Mouse (Mus musculus) neural tube, embryonic 14.5 days (tissue): ENCODE results near the gene Arvcf. TPM values are rescaled to one million over a fixed set of nuclear protein-coding genes. Genes with fewer than 3 reads are reported as not detected.

Experiments
- ATAC-seq: fragments of 200-750 bp; cut with Nextera tagmentation; 2 replicates; pipeline ENCODE4 v1.8.0; 2017; ENCODE audit warnings: low read depth, mild to moderate bottlenecking, moderate TSS enrichment, moderate library complexity
- H3K27ac ChIP-seq: fragments of 300-500 bp; sonication (generic); 2 replicates; pipeline ENCODE4 v1.5.1; 2014; ENCODE audit warnings: low read depth, mild to moderate bottlenecking, control low read depth, low read length, moderate library complexity, mixed read lengths
- H3K27me3 ChIP-seq: fragments of 300-500 bp; sonication (generic); 2 replicates; pipeline ENCODE4 v1.6.1; 2014; ENCODE audit warnings: low read length; ENCODE audit not compliant: control insufficient read depth, insufficient read depth
- H3K36me3 ChIP-seq: fragments of 300-500 bp; sonication (generic); 2 replicates; pipeline ENCODE4 v1.6.1; 2014; ENCODE audit warnings: low read length, mixed read lengths; ENCODE audit not compliant: control insufficient read depth, insufficient read depth
- H3K4me1 ChIP-seq: fragments of 300-500 bp; sonication (generic); 2 replicates; pipeline ENCODE4 v1.6.1; 2014; ENCODE audit warnings: low read length; ENCODE audit not compliant: control insufficient read depth, insufficient read depth
- H3K4me2 ChIP-seq: fragments of 300-500 bp; sonication (generic); 2 replicates; pipeline ENCODE4 v1.6.1; 2014; ENCODE audit warnings: mild to moderate bottlenecking, low read depth, low read length, control low read depth
- H3K4me3 ChIP-seq: fragments of 300-500 bp; sonication (generic); 2 replicates; pipeline ENCODE4 v1.5.1; 2014; ENCODE audit warnings: low read depth, low read length, control low read depth, mixed read lengths
- H3K9ac ChIP-seq: fragments of 300-500 bp; sonication (generic); replicated peaks from 2 replicates; pipeline ENCODE4 v1.6.1; 2014; ENCODE audit warnings: low read depth, mild to moderate bottlenecking, control low read depth, low read length, mixed read lengths
- H3K9me3 ChIP-seq: fragments of 300-500 bp; sonication (generic); 2 replicates; pipeline ENCODE4 v1.6.1; 2016; ENCODE audit warnings: low read length; ENCODE audit not compliant: control insufficient read depth
- WGBS: fragments of 180-500 bp; shearing (Covaris S2); extraction: QIAGEN DNeasy Blood & Tissue Kit; methylation state at CpG from one replicate; pipeline ENCODE4 v1.1.7; 2014; 5-methylcytosine and 5-hydroxymethylcytosine counted together
- polyA plus RNA-seq: library from polyadenylated mRNA; unstranded; fragments of >200 nt; fragmentation: Nextera tagmentation; extraction: Ambion mirVana; gene quantifications from 2 replicates; pipeline ENCODE4 v1.2.1, GENCODE M21; 2014

Gene Arvcf
- polyA plus RNA-seq, result 60.2 and 73.5 TPM in 2 replicates

DNA sequence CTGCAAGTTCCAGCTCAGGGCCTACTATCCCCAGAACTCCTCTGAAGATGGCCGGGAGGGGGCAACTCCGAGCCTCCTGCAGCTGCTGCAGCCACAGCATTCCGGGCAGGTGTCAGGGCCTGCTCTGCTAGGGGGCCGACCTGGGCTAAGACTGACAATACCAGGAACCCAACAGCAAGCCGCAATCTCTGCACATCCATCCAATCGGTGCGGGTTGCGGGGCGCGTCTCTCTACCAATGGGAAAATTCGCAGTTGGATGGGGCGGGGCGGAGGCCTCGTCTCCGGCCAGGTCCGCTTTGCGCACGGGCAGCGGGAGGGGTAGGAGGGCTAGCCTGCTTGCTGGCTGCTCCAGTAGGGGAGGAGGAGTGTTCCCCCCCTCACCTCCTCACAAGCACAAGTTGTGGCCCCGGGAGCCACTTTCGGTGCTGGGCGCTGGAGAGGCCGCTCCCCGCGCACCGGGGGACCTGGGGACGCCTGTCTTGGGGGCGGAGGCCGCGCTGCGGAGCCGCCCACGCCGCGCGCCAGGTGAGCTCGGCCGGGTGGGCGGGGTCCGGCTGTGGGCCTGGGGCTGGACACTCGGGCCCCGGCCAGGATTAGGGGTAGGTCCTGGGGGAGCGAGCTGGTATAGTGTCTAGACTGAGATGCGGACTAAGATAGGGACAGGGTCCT, at the start of gene Arvcf, which contains the start of gene Tango2:
TSS of gene Arvcf (plus strand) at position 252 of the 670 bp plus-strand sequence.
TSS of gene Tango2 (minus strand) at position 173 of the 670 bp plus-strand sequence.
- Histone ChIP-seq H3K27me3 (no peaks in the 10 kb centered on the region; the same call in 1 of the 2 replicates), H3K9me3 (no peaks in the 10 kb centered on the region), H3K36me3 (no peaks in the 10 kb centered on the region), H3K4me2 (peak within 1 kb of the TSS; percentile 60), H3K4me1 (peaks cover 29% of the 10 kb centered on the region), H3K4me3 (peak within 1 kb of the TSS; percentile 92), H3K9ac (peak within 1 kb of the TSS; percentile 85), H3K27ac (peak within 1 kb of the TSS; percentile 55)
- ATAC-seq, result peak; percentile 89
- WGBS, result 0% methylated on average over 42 of the region's 44 CpGs

DNA sequence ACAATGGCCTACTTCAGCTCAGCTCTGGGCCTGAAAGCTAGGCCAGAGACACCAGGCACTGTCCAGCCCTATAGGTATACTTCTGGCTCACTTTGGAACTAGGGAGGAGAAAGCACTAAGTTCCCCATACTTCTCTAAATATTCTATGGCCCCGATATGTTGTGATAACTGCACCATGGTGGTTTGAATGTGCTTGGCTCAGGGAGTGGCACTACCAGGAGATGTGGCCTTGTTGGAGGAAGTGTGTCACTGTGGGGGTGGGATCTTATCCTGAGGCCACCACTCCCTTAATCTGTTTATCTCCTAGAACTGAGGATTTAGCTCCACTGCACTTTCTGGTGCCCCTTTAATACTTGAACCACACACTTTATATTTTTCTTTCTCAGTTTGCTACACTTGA, 39.8 kb upstream of the Arvcf start:
- Histone ChIP-seq H3K27me3 (no peaks in the 10 kb centered on the region), H3K36me3 (peaks cover 20% of the 10 kb centered on the region), H3K9me3 (no peaks in the 10 kb centered on the region), H3K4me3 (no peak overlapping the region), H3K9ac (no peak overlapping the region), H3K4me1 (no peaks in the 10 kb centered on the region), H3K27ac (no peak overlapping the region), H3K4me2 (no peak overlapping the region)
- 95% methylated on average over 1 of the region's 1 CpGs for WGBS
- ATAC-seq, result no peak

DNA sequence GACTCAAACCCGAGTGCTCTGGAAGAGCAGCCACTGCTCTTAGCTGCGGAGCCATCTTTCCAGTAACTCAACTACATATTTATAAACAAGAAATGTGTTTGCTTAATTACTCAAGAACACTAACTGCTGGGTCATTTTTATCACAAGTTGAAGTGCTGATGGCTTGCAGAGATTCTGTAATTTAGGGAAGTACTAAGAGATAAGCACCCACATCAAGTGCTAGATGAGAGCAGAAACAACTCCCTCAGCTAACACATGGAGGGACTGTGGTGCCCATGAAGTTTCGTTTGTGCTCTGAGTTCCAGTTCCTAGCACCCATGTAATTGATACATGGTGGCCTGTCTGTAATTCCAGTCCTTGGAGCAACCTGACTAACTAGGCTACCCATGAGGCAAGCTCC, 29.0 kb upstream of the Arvcf start:
- H3K27me3 ChIP-seq, result no peaks in the 10 kb centered on the region
- H3K9ac ChIP-seq, result no peak overlapping the region
- no peak for ATAC-seq
- no peak overlapping the region for H3K4me2 ChIP-seq
- no peaks in the 10 kb centered on the region for H3K9me3 ChIP-seq
- H3K36me3 ChIP-seq, result peaks cover 7% of the 10 kb centered on the region; the same call in 1 of the 2 replicates
- no peak overlapping the region for H3K27ac ChIP-seq
- WGBS, result 84% methylated on average over 3 of the region's 3 CpGs
- no peaks in the 10 kb centered on the region for H3K4me1 ChIP-seq
- H3K4me3 ChIP-seq, result no peak overlapping the region

DNA sequence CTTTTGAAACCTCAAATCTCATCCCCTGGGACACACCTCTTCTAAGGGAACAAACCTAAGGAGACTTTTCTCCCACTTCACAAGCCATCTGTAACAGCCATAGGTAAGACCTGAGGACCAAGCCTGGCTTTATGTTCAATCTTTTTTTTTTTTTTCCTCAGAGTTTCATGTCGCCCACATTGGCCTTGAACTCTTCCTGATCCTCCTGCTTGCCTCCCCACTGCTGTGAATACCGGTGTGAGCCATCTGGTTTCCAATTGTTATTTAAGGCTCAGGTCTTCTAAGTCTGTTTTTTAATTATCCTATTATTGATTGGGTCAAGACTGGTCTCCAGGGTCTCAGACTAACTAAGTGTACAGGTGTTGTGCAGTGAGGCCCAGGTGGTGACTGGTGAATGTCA, 26.5 kb upstream of the Arvcf start:
- Histone ChIP-seq H3K4me2 (no peak overlapping the region), H3K4me1 (no peaks in the 10 kb centered on the region), H3K9ac (no peak overlapping the region), H3K4me3 (no peak overlapping the region), H3K27me3 (no peaks in the 10 kb centered on the region), H3K27ac (no peak overlapping the region), H3K9me3 (no peaks in the 10 kb centered on the region), H3K36me3 (peaks cover 7% of the 10 kb centered on the region; the same call in 1 of the 2 replicates)
- WGBS, result 78% methylated on average over 2 of the region's 2 CpGs
- no peak for ATAC-seq

DNA sequence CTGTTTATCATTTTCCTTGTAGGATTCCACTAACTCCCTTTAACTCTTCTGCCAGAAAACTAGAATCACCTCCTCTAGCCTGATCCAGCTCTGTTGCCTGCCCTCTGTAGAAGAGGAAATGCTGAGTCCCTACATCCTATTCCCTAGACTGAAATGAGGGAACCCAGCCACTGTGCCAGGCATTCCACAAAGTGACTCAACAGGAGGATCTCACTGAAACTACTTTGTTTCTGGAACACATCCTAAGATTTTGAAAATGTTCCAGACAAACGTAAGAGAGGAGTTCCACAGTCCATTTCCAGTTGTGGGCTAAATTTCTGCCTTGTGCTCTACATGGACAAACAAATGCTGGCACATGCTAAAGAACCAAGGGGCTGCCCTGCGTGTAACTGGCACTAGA, 24.5 kb upstream of the Arvcf start:
- H3K27me3 ChIP-seq, result no peaks in the 10 kb centered on the region
- no peak overlapping the region for H3K4me3 ChIP-seq
- no peak for ATAC-seq
- no peaks in the 10 kb centered on the region for H3K9me3 ChIP-seq
- peaks cover 11% of the 10 kb centered on the region; the same call in 1 of the 2 replicates for H3K36me3 ChIP-seq
- no peak overlapping the region for H3K27ac ChIP-seq
- H3K4me1 ChIP-seq, result no peaks in the 10 kb centered on the region
- 90% methylated on average over 2 of the region's 2 CpGs for WGBS
- H3K9ac ChIP-seq, result no peak overlapping the region
- no peak overlapping the region for H3K4me2 ChIP-seq

DNA sequence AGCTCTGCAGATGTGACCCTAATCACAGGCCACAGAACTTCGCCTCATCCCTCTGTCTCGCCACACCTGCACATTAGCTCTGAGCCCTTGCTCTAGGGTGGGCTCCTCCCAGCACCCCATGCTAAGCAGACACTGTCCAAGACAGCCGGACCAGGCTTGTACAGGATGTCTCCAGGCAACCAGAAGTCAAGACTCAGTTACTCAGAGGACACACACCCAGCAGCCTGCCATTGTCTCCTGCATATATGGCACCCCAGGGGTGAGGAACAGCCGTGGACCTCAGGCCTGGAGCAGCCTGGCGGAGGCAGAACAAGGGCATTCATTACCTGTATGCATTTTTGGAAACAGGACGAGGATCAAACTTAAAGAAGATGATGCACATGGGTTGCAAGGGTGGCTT, 24.0 kb upstream of the Arvcf start:
- H3K4me3 ChIP-seq, result no peak overlapping the region
- no peaks in the 10 kb centered on the region for H3K4me1 ChIP-seq
- ATAC-seq, result no peak
- WGBS, result 73% methylated on average over 6 of the region's 6 CpGs
- H3K27ac ChIP-seq, result no peak overlapping the region
- H3K4me2 ChIP-seq, result no peak overlapping the region
- H3K9ac ChIP-seq, result no peak overlapping the region
- H3K27me3 ChIP-seq, result no peaks in the 10 kb centered on the region
- H3K9me3 ChIP-seq, result no peaks in the 10 kb centered on the region
- peaks cover 11% of the 10 kb centered on the region; the same call in 1 of the 2 replicates for H3K36me3 ChIP-seq

DNA sequence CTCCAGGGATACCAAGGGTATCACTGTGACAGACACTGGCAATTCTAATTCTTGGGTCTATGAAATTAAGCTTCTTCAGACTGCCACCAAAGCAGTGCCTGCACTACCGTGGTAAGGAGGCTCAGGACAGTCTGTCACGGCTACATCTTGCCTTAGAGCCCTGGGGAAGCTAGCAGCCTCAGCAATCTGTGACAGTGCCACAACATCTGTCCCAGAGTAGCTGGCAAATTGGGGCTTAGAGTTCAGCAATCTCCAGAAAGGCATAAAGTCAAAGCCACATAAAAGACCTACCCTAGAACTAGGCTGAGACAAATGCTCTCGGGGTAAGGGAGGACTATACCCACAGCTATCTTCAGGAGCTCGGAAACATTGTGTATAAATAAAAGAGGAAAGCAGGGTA, 22.2 kb upstream of the Arvcf start:
- Histone ChIP-seq H3K9ac (no peak overlapping the region), H3K36me3 (0 out of 2 replicates have a peak, but pooled peaks cover 7% of the 10 kb centered on the region), H3K4me3 (no peak overlapping the region), H3K27ac (no peak overlapping the region), H3K27me3 (no peaks in the 10 kb centered on the region), H3K4me2 (no peak overlapping the region), H3K4me1 (no peaks in the 10 kb centered on the region), H3K9me3 (no peaks in the 10 kb centered on the region)
- ATAC-seq, result no peak
- WGBS, result 77% methylated on average over 4 of the region's 4 CpGs

DNA sequence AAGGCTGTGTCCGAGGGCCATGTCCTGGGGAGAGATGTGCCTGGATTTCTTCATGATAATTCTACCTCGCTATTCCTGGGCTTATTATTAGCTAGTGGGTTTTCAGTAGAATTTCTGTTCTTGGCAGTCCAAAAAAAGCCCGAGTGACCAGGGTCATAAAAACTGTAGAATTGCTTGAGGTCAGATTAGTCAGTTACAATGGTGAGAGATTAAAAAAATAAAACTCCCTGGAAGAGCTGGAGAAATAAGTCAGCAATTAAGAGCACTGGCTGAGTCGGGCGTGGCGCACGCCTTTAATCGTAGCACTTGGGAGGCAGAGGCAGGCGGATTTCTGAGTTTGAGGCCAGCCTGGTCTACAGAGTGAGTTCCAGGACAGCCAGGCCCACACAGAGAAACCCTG, 20.0 kb upstream of the Arvcf start:
- Histone ChIP-seq H3K4me2 (no peak overlapping the region), H3K4me1 (no peaks in the 10 kb centered on the region), H3K27ac (no peak overlapping the region), H3K9me3 (no peaks in the 10 kb centered on the region), H3K36me3 (peaks cover 5% of the 10 kb centered on the region; the same call in 1 of the 2 replicates), H3K9ac (no peak overlapping the region), H3K4me3 (no peak overlapping the region), H3K27me3 (no peaks in the 10 kb centered on the region)
- 94% methylated on average over 9 of the region's 9 CpGs for WGBS
- no peak for ATAC-seq

DNA sequence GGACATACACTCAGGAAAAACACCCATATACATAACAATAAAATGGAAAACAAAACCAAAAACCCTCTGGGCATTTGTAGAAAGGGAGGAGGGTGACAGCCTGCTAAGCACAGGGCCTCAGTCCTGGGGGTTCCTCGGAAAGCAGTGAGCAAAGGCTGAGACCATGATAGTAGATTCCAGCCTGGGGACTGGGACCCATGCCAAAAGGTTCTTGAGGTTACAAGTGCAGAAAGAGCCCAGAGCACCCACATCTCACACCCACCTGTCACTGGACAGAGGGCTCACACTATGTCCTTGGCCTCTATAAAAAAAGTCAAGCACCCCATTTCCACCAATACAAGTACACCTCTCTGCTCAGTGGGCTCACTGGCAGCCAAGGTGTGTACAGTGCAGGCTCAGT, 19.5 kb upstream of the Arvcf start:
- Histone ChIP-seq H3K27ac (no peak overlapping the region), H3K4me2 (no peak overlapping the region), H3K36me3 (peaks cover 9% of the 10 kb centered on the region; the same call in 1 of the 2 replicates), H3K9ac (no peak overlapping the region), H3K4me3 (no peak overlapping the region), H3K9me3 (no peaks in the 10 kb centered on the region), H3K4me1 (no peaks in the 10 kb centered on the region), H3K27me3 (no peaks in the 10 kb centered on the region)
- no peak for ATAC-seq
- 67% methylated on average over 1 of the region's 1 CpGs for WGBS
